Mouse (Mus musculus): ENCODE measurements at regions not wholly inside any gene's neighbourhood (a gene's known extent, or its start where the extent isn't known, plus 50 kb on each side); places are given as distances from the start of the nearest gene placed in this dataset.

- no peak for DNase-seq
These were observed 580.2 kb downstream of the Zfp706 start for GRCm38 (mm10) chr15:36427334-36427733.

GRCm38 (mm10) chr15:36425902-36426301 is 581.7 kb downstream of the Zfp706 start:
- DNase-seq: peak; percentile 24 to 38

GRCm38 (mm10) chr15:36424047-36424446 is 583.5 kb downstream of the Zfp706 start:
- DNase-seq: no peak

- no peak for DNase-seq
These were observed 584.8 kb downstream of the Zfp706 start for GRCm38 (mm10) chr15:36422781-36423180.

- DNase-seq: peak in 1 of 2 experiments; percentile 24
These were observed 587.6 kb downstream of the Zfp706 start for GRCm38 (mm10) chr15:36419943-36420480.

- DNase-seq: no peak
These were observed 590.1 kb downstream of the Zfp706 start for GRCm38 (mm10) chr15:36417426-36417825.

GRCm38 (mm10) chr15:36415552-36416249 is 591.9 kb downstream of the Zfp706 start:
- no peak for DNase-seq

GRCm38 (mm10) chr15:36412016-36412415 is 595.6 kb downstream of the Zfp706 start:
- DNase-seq: no peak

- DNase-seq: no peak
These were observed 602.1 kb downstream of the Zfp706 start for GRCm38 (mm10) chr15:36405446-36405845.

GRCm38 (mm10) chr15:36403336-36404119 is 604.0 kb downstream of the Zfp706 start:
- no peak for DNase-seq

GRCm38 (mm10) chr15:36402051-36402450 is 605.5 kb downstream of the Zfp706 start:
- no peak for DNase-seq

GRCm38 (mm10) chr15:36400311-36400840 is 607.2 kb downstream of the Zfp706 start:
- no peak for DNase-seq

- no peak for DNase-seq
These were observed 608.1 kb downstream of the Zfp706 start for GRCm38 (mm10) chr15:36399355-36400012.

GRCm38 (mm10) chr15:36398099-36398982 is 609.2 kb downstream of the Zfp706 start:
- DNase-seq: no peak

GRCm38 (mm10) chr15:36396791-36397190 is 610.8 kb downstream of the Zfp706 start:
- DNase-seq: no peak

GRCm38 (mm10) chr15:36396245-36396644 is 611.3 kb downstream of the Zfp706 start:
- DNase-seq: no peak

GRCm38 (mm10) chr15:36395672-36396050 is 611.9 kb downstream of the Zfp706 start:
- DNase-seq: no peak

- DNase-seq: no peak
These were observed 612.5 kb downstream of the Zfp706 start for GRCm38 (mm10) chr15:36394914-36395671.

GRCm38 (mm10) chr15:36389775-36390174 is 617.8 kb downstream of the Zfp706 start:
- no peak for DNase-seq

- DNase-seq: no peak
These were observed 626.3 kb downstream of the Zfp706 start for GRCm38 (mm10) chr15:36381228-36381671.
